Mouse (Mus musculus) brain, embryonic 18.5 days (tissue): ENCODE data around the gene Vmn1r129.
"Not testable (repeated sequence)": the region's sequence is repeated elsewhere in the genome, so short reads cannot be mapped to it uniquely, and the experiment has no call there.

Experiments
- DNase-seq: peaks from one replicate; pipeline ENCODE4 v3.0.0-alpha.2; 2012; ENCODE audit warnings: low read depth, low spot score

Gene Vmn1r129

DNA sequence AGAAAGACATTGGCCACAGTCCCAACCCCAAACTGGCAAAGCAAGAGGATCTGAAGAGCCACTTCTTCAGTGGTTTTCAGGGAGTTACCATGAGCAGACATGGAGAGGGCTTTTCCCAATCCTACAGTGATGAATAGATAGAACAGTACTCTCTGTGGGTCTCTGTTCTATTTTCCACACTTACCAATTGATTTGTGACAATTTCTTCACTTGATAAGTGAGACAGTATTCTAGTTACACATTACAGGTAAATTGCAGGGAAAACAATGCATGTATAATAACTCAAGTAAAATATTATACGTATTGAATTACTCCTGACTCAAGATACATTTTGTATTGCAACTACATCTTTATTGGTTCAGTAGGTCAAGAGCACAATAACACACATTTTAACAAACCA, at the start of gene Vmn1r129:
Gene Vmn1r129, minus strand, starts transcription at position 101 of the 400 bp plus-strand sequence.
- not testable (repeated sequence) for DNase-seq

DNA sequence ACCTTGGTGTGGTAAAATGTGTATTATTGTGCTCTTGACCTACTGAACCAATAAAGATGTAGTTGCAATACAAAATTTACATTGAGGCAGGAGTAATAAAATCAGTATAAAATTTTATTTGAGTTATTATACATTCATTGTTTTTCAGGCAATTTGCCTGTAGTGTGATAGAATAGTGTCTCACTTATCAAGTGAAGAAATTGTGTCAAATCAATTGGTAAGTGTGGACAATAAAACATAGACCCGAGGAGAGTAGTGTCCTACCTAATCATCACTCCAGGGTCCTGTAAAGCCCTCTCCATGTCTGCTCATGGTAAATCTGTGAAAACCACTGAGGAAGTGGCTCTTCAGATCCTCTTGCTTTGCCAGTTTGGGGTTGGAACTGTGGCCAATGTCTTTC, 12.0 kb downstream of the Vmn1r129 start, which contains the start of gene Vmn1r128:
Gene Vmn1r128, plus strand, starts transcription at position 301 of the 400 bp plus-strand sequence.
- not testable (repeated sequence) for DNase-seq

DNA sequence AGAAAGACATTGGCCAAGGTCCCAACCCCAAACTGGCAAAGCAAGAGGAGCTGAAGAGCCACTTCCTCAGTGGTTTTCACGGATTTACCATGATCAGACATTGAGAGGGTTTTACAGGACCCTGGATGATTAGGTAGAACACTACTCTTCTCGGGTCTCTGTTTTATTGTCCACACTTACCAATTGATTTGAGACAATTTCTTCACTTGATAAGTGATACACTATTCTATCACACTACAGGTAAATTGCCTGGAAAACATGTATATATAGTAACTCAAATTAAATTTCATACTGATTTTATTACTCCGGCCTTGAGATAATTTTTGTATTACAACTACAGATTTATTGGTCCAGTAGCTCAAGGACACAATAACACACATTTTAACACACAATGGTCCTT, 41.3 kb downstream of the Vmn1r129 start, which contains the start of gene Vmn1r127:
Gene Vmn1r127, minus strand, starts transcription at position 101 of the 400 bp plus-strand sequence.
- not testable (repeated sequence) for DNase-seq
